Mouse (Mus musculus): Measurements from ENCODE around the gene Prps1.
A peak's percentile ranks its signal among the peaks of the same experiment; 100 is the strongest.

DNA sequence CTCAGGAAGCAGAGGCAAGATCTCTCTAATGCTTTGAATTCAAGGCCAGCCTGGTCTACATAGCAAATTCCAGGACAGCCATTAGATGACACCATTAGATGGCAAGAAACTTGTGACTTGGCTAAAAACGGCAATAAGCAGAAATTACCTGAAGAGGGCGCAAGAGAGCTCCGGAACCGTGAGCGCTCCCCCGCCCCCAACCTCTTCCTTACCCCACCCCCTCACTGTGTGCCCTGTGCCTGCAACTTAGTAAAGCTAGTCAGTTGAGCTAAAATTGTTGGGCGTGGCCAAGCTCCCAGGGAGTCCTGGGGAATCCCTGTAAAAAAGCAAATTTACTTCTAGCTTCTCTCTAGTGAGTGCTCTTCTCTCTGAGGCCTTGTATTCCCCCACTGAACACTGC, 47.5 kb downstream of the Prps1 start:
- TF ChIP-seq CTCF (IDR thresholded peaks at IDR 0.05; ENCODE audit: low read depth, low read length) = peak; percentile 40
- TF ChIP-seq POLR2A (IDR thresholded peaks at IDR 0.05; ENCODE audit: insufficient read depth, low read length) = no peak

Measured in ES-Bruce4 (cell line).